Mouse (Mus musculus) ovary, postnatal 14 days (tissue): ENCODE measurements around the gene Arcn1.

Source experiments
- DNase-seq: peaks from one replicate; pipeline ENCODE4 v3.0.0; 2022; ENCODE audit warnings: low spot score

Gene Arcn1

GRCm38 (mm10) chr9:44719632-44720357 lies 47.9 kb downstream of the Arcn1 start:
- DNase-seq: no peak

- DNase-seq: no peak
These were observed 48.6 kb downstream of the Arcn1 start for GRCm38 (mm10) chr9:44718937-44719631.

DNA sequence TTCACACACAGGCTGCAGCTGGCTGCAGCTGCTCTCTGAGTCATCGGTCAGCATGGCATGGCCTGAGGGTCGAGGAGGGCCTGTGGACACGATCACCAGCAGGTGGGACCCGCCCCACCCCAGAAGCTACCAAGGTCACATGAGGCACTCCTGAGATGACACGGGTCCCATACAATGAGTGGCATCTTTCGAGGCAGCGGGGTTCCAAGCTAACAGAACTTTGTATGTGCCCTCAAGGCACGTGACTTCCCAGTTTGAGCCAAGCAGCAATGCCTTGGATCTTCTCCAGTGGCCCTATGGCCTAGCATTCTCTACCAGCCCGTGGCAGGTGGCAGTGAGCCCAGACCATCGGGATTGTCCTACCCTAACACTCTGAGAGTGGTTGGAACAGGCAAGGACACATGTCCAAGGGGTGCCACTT lies 49.8 kb downstream of the Arcn1 start:
- DNase-seq: no peak

GRCm38 (mm10) chr9:44716997-44717821 lies 50.4 kb downstream of the Arcn1 start:
- DNase-seq: no peak

GRCm38 (mm10) chr9:44715705-44716362 lies 51.8 kb downstream of the Arcn1 start:
- DNase-seq: no peak

DNA sequence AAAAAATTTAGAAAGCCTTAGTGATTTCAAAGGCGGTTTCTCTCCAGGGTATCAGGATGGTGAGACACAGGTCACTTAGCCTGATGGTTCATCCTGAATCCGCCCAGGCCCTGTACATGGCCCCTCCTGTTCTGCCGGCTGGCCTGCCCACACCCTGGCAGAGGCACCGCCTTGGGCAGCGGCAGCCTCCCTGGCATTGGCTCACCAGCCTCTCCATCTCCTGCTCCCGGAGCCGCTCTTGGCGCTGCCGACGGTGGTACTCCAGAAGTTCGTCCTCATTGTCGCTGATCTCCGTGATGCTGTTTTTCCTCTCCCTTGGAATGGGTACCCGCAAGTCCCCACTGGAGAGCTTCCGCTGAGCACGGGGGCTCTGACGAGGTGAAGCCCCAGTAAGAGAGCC lies 52.5 kb downstream of the Arcn1 start:
- no peak for DNase-seq

DNA sequence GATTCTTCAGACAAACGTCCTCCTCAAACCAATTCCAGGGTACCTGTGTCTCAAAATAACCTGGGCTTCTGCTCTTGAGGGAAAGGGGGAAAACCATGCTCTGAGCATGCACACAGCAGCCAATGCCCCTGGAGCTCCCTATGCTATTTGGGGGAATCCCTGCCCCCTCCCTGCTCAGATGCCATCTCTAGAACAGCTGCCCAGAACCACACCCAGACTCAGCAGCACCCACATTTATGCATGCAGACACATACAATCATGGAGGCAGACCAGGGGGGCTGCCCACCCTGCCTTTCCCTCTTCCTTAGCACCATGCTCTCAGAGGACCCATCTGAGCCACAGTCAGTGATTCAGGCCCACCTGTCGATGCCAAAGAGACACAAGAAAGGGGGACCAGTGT lies 54.1 kb downstream of the Arcn1 start:
- no peak for DNase-seq

DNA sequence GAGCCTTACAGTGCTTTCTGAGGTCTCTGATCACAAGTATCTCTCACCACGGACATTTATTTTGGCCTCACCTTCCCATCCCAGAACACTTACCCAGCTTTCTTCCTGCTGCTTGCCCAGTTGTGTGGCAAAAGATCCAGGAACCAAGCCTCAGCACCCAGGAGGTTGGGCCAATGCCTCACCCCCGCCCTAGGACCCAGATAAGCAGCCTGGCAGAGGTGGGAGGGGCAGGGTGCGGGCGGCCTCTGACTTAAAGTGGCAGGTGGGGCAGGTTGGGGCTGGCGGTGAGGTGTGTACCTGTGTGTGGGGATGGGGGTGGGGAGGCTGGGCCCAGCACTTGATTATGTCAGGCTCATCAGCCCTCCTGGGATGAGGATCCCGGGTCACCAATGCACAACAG lies 54.6 kb downstream of the Arcn1 start:
- no peak for DNase-seq

DNA sequence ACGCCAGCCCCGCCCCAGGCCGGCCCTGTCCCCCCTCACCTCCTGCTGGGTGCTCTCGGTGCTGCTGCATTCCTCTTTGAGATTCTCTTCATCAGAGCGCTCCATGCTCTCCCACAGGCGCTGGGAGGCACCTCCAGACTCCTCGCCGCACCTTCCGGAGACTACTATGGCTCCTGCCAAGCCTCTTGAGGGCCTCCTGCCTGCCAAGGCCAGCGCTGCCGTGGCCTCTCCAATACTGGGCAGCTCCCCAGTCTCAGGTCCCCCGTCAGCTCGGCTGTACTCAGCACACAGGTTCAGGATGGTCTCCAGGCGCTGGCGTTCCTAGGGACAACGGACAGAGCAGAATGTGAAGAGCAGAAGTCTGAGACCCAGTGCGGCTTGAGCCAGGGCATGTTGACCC lies 56.0 kb downstream of the Arcn1 start:
- DNase-seq: no peak

GRCm38 (mm10) chr9:44710213-44710612 lies 57.4 kb downstream of the Arcn1 start:
- DNase-seq: no peak

DNA sequence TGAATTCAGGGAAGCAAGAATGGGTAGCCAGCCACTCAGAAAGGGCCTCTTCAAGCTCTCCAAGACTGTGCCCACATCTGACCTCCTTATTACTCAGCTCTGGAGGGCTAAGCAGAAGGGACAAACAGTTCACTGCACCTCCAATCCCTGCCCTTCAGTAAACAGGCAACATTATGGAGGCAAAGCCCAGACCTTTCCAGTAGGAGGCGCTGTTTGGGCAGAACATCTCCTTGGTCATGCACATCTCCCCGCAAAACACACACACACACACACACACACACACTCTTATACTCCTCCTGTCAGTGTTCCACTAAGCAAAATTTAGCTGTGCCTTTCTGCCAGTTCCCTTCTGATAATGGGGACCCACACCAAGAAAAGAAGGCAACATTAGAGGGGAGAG lies 58.0 kb downstream of the Arcn1 start:
- peak; percentile 28 for DNase-seq

DNA sequence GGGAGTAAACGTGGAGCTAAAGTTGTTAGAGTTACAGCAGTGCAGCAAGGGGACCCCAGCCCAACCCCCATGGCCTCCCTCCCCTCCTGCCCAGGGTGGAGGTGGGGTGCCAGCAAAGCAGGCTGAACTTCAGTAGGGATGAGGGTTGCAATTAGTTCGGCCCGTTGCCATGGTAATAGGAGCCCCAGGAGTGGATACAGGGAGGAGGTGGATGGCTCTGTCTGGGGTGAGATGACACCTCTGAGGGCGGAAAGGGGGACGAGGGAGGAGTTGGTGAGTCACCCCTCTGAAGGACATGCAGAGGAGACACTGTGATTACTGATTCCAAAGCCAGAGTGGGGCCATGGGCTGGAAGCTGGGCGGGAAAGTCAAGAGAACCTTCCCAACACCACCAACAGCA lies 58.7 kb downstream of the Arcn1 start:
- DNase-seq: no peak

GRCm38 (mm10) chr9:44708429-44708765 lies 59.2 kb downstream of the Arcn1 start:
- peak; percentile 80 for DNase-seq

DNA sequence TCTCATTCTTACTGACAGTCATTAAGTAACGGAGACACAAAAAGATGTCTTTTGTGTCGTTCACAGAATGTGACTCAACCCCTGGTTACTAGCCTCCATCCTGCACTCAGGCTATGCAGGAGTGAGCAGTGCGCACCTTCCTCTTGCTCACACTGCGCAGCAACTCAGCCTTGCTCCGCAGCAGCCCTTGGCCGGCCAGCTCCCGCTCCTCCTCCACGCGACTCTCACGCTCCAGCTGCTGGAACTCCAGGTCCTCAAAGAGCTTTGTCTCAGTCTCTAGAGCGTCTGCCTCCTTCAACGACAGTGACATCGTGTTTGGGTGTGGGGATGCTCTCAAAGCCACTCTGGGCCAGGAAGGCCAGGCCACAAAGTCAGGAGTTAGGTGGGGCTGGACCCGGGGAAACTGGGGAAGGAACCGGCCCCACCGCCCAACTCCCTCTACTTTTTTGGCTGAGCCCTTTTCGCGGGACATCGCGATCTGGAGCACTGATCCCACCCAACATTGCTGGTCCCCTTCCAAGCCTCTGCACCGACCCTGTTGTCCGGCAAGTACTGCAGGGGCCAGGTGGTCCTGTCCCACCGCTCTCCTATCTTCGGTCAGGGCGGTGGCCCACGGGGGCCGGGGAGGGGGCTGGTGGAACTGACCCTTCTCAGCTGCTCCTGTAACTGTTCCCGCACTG lies 59.8 kb downstream of the Arcn1 start:
- DNase-seq: peak; percentile 22

DNA sequence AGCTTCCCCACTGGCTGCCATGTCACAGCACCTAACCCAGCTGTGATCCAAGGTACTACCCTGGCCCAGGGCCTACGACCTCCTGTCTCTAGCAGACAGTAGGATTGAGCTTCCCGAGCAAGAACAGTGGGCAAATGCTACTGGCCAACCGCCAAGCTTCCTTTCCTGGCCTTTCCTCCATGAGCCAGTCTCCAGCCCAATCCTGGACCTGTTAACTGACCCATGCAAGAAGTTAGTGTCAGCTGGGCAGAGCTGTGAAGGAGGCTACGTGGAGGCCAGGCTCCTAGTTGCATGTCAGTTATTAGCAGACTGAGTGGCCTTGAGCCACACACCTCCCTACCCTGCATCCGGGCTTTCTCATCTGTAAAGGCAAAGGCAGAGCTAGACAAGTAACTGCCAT lies 67.9 kb downstream of the Arcn1 start:
- no peak for DNase-seq

DNA sequence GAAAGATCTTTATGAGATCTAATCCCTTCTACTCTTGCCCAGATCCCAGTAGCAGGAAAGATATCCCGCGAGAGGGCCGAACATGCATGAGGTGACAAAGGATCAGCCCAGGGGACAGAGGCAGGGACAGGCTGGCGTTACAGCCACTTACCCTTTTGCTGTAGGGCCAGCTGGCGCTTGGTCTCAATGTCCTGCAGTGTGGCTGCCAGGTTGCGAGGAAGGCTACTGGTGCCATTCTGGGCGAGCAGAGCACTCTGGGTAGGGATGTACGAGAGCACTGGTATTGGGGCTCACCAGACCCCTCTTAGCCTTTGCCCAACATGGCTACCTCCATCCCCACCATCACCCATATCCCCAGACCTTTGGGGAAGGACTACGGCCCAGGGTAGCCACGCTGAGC lies 68.4 kb downstream of the Arcn1 start:
- DNase-seq: no peak

DNA sequence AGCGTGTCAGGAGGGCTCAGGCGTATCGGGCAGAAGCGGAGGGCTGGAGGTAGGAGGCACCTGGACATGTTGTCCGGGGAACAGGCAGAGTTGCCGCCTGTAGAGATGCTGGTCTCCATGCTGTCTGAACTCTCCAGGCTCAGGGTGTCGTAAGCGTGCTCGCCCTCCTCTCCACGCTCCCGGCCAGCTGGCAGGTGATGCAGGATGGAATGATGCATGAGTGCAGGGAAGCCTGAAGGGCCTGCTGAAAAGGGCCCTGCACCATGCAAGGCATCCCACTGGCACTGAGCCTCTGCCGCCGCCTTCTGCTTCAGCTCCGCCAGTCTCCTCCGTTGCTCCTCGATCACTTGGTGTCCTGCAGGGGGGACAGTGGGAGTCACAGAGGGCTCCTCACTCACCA lies 69.8 kb downstream of the Arcn1 start:
- DNase-seq: no peak

DNA sequence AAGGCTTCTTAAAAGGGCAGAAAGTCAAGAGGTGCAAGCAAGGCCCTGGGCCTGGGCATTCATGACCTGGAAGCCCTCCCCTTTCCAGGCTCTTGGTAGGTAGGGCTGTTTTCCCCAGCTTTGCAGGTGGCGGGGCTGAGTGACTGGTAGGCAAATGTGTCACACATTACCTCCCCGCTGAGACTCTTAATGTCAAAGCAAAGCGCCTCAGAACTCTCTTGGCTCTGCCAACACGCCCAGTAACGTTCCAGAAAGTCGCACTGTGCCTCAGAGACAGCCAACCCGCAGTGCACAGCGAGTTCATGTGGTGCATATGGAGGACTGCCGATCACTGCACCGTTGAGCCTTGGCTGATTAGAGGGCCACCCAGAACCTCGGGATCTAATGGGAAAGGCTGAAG lies 74.6 kb downstream of the Arcn1 start:
- DNase-seq: no peak

- DNase-seq: peak; percentile 41
These were observed 75.7 kb downstream of the Arcn1 start for GRCm38 (mm10) chr9:44691671-44692520.
